35 mouse cellular contexts compared by ENCODE assay signal in genomic region chr15:98742766-98743428, GRCm38 (mm10). TPM values are rescaled to one million over a fixed set of nuclear protein-coding genes. Genes with fewer than 3 reads are reported as not detected.
A peak's percentile ranks its signal among the peaks of the same experiment; 100 is the strongest.
DNase-seq lines count a peak whose midpoint lies in the region; ATAC-seq lines count a peak whose summit lies in the region.
"Had no signal": no experiment of that assay in that cellular context is flagged by ENCODE, and none has a peak within 500 bp of the region (broad histone marks: within the 10 kb centered on the region; RNA-seq: fewer than 3 reads in every experiment).

No protein-coding gene starts in this region.

- 0 out of 2 replicates have a peak overlapping the region, but pooled peaks have one; percentile 10 for H3K27ac ChIP-seq in heart, embryonic 15.5 days
- no peak overlapping the region for H3K27ac ChIP-seq in heart, embryonic 12.5 days (ENCODE audit: poor library complexity, severe bottlenecking)
- peak overlapping the region; percentile 91 for H3K27ac ChIP-seq in lung, embryonic 16.5 days (ENCODE audit: low read length)
- H3K27ac ChIP-seq in stomach, embryonic 15.5 days: peak overlapping the region; percentile 28
- H3K27ac ChIP-seq: forebrain, embryonic 13.5 days; heart, embryonic 10.5 days; liver, embryonic 15.5 days; midbrain, embryonic 15.5 days; neural tube, embryonic 15.5 days had no signal

- ATAC-seq in heart, embryonic 15.5 days (replicated peaks; ENCODE audit: insufficient number of reproducible peaks, insufficient read depth, low FRiP score, low read depth): no peak
- ATAC-seq in heart, embryonic 12.5 days (ENCODE audit: insufficient number of reproducible peaks, low FRiP score): no peak
- peak; percentile 73 for ATAC-seq in lung, embryonic 16.5 days (ENCODE audit: low read depth)
- ATAC-seq in stomach, embryonic 15.5 days (ENCODE audit: insufficient read depth, low FRiP score, low read depth): no peak; the same call in 1 of the 2 replicates
- ATAC-seq: forebrain, embryonic 13.5 days; hindbrain, embryonic 16.5 days; midbrain, embryonic 15.5 days had no signal

- H3K4me3 ChIP-seq in heart, embryonic 15.5 days: no peak overlapping the region
- no peak overlapping the region for H3K4me3 ChIP-seq in heart, embryonic 12.5 days
- no peak overlapping the region for H3K4me3 ChIP-seq in lung, embryonic 16.5 days (ENCODE audit: low read length)
- no peak overlapping the region for H3K4me3 ChIP-seq in stomach, embryonic 15.5 days (replicated peaks)
- H3K4me3 ChIP-seq: forebrain, embryonic 13.5 days; heart, embryonic 10.5 days; liver, embryonic 15.5 days; midbrain, embryonic 15.5 days; neural tube, embryonic 15.5 days had no signal

- no peak overlapping the region for H3K9ac ChIP-seq in heart, embryonic 15.5 days
- no peak overlapping the region for H3K9ac ChIP-seq in heart, embryonic 12.5 days
- H3K9ac ChIP-seq in lung, embryonic 16.5 days (ENCODE audit: low read length): no peak overlapping the region
- H3K9ac ChIP-seq in stomach, embryonic 15.5 days: no peak overlapping the region
- H3K9ac ChIP-seq: forebrain, embryonic 13.5 days; liver, embryonic 15.5 days; midbrain, embryonic 15.5 days; neural tube, embryonic 15.5 days had no signal

- no peaks in the 10 kb centered on the region for H3K9me3 ChIP-seq in heart, embryonic 15.5 days (replicated peaks)
- no peaks in the 10 kb centered on the region for H3K9me3 ChIP-seq in heart, embryonic 12.5 days (replicated peaks)
- H3K9me3 ChIP-seq in lung, embryonic 16.5 days (ENCODE audit: control insufficient read depth, low read length): 0 out of 2 replicates have a peak, but pooled peaks cover 2% of the 10 kb centered on the region
- no peaks in the 10 kb centered on the region for H3K9me3 ChIP-seq in stomach, embryonic 15.5 days
- H3K9me3 ChIP-seq: forebrain, embryonic 13.5 days; G1E; heart, embryonic 10.5 days; liver, embryonic 15.5 days; midbrain, embryonic 15.5 days; neural tube, embryonic 15.5 days had no signal

- peaks cover 30% of the 10 kb centered on the region for H3K36me3 ChIP-seq in heart, embryonic 15.5 days
- peaks cover 47% of the 10 kb centered on the region for H3K36me3 ChIP-seq in heart, embryonic 12.5 days
- H3K36me3 ChIP-seq in lung, embryonic 16.5 days (ENCODE audit: control insufficient read depth, insufficient read depth, low read length): peaks cover 16% of the 10 kb centered on the region
- peaks cover 28% of the 10 kb centered on the region for H3K36me3 ChIP-seq in stomach, embryonic 15.5 days

- WGBS in heart, embryonic 15.5 days: 84% methylated on average over 8 of the region's 8 CpGs
- 75% methylated on average over 8 of the region's 8 CpGs for WGBS in heart, embryonic 12.5 days
- 68% methylated on average over 8 of the region's 8 CpGs for WGBS in lung, embryonic 16.5 days
- 66% methylated on average over 8 of the region's 8 CpGs for WGBS in stomach, embryonic 15.5 days

- H3K4me1 ChIP-seq in heart, embryonic 15.5 days (replicated peaks): peaks cover 25% of the 10 kb centered on the region
- peaks cover 30% of the 10 kb centered on the region for H3K4me1 ChIP-seq in heart, embryonic 12.5 days (replicated peaks)
- peaks cover 9% of the 10 kb centered on the region for H3K4me1 ChIP-seq in lung, embryonic 16.5 days (replicated peaks; ENCODE audit: control insufficient read depth, insufficient read depth, low read length)
- 0 out of 2 replicates have a peak, but pooled peaks cover 4% of the 10 kb centered on the region for H3K4me1 ChIP-seq in stomach, embryonic 15.5 days
- H3K4me1 ChIP-seq: forebrain, embryonic 13.5 days; midbrain, embryonic 15.5 days had no signal

- H3K27me3 ChIP-seq in heart, embryonic 15.5 days: no peaks in the 10 kb centered on the region
- no peaks in the 10 kb centered on the region for H3K27me3 ChIP-seq in heart, embryonic 12.5 days (replicated peaks)
- no peaks in the 10 kb centered on the region for H3K27me3 ChIP-seq in lung, embryonic 16.5 days (ENCODE audit: control insufficient read depth, insufficient read depth, low read depth, low read length)
- no peaks in the 10 kb centered on the region for H3K27me3 ChIP-seq in stomach, embryonic 15.5 days (replicated peaks)
- H3K27me3 ChIP-seq: CH12.LX; forebrain, embryonic 13.5 days; liver, embryonic 15.5 days; midbrain, embryonic 15.5 days; neural tube, embryonic 15.5 days had no signal

- DNase-seq in ES-CJ7 (ENCODE audit: low read depth, low spot score) (peak; percentile 33), liver (no peak)
- no peak for DNase-seq in spleen, postnatal 4 days (ENCODE audit: low spot score in 2 of 2)
- DNase-seq in cerebellum, adult 9-10 months: no peak
- DNase-seq: adrenal gland, postnatal 14 days; cerebellum, adult 11 months; cerebellum, postnatal 14 days; gastrocnemius, postnatal 25 days; heart, adult 11 months; heart, postnatal 4 days; kidney, adult 2 months; kidney, postnatal 36 days; layer of hippocampus, postnatal 36 days; retina, postnatal 1 day; right cerebral cortex, postnatal 14 days; thymus, adult 2 months; thymus, postnatal 36 days had no signal

- H3K4me2 ChIP-seq in heart, embryonic 15.5 days: no peak overlapping the region
- no peak overlapping the region for H3K4me2 ChIP-seq in heart, embryonic 12.5 days
- no peak overlapping the region for H3K4me2 ChIP-seq in lung, embryonic 16.5 days (ENCODE audit: low read depth, low read length)
- no peak overlapping the region for H3K4me2 ChIP-seq in stomach, embryonic 15.5 days
- H3K4me2 ChIP-seq: forebrain, embryonic 13.5 days; liver, embryonic 15.5 days; midbrain, embryonic 15.5 days; neural tube, embryonic 15.5 days had no signal

RNA-seq across cellular contexts. Expression of gene Fkbp11, which starts 14.9 kb away (rescaled TPM):
- polyA plus RNA-seq in heart, embryonic 15.5 days (2015; fragmentation: Nextera tagmentation; extraction: Ambion mirVana): 20.9 and 26.6 TPM in 2 replicates
- polyA plus RNA-seq in heart, embryonic 12.5 days (2016; fragmentation: Nextera tagmentation; extraction: Ambion mirVana): 13.2 and 17.8 TPM in 2 replicates
- polyA plus RNA-seq in lung, embryonic 16.5 days (2015; fragmentation: Nextera tagmentation; extraction: Ambion mirVana): 32.5 and 33.5 TPM in 2 replicates
- 112 and 123 TPM in 2 replicates for polyA plus RNA-seq in stomach, embryonic 15.5 days (2015; fragmentation: Nextera tagmentation; extraction: Ambion mirVana)

RNA-seq across cellular contexts. Expression of gene Arf3, which starts 20.1 kb away (rescaled TPM):
- polyA plus RNA-seq in heart, embryonic 15.5 days (2015; fragmentation: Nextera tagmentation; extraction: Ambion mirVana): 29.5 and 41.5 TPM in 2 replicates
- polyA plus RNA-seq in heart, embryonic 12.5 days (2016; fragmentation: Nextera tagmentation; extraction: Ambion mirVana): 46.3 and 46.9 TPM in 2 replicates
- polyA plus RNA-seq in lung, embryonic 16.5 days (2015; fragmentation: Nextera tagmentation; extraction: Ambion mirVana): 40.2 and 40.6 TPM in 2 replicates
- 41.6 and 45.2 TPM in 2 replicates for polyA plus RNA-seq in stomach, embryonic 15.5 days (2015; fragmentation: Nextera tagmentation; extraction: Ambion mirVana)

RNA-seq across cellular contexts. Expression of gene Ccdc65, which starts 34.9 kb away (rescaled TPM):
- polyA plus RNA-seq in heart, embryonic 15.5 days (2015; fragmentation: Nextera tagmentation; extraction: Ambion mirVana): 0.87 and 1.0 TPM in 2 replicates
- polyA plus RNA-seq in heart, embryonic 12.5 days (2016; fragmentation: Nextera tagmentation; extraction: Ambion mirVana): 0.33 and 0.62 TPM in 2 replicates
- 4.9 and 5.3 TPM in 2 replicates for polyA plus RNA-seq in lung, embryonic 16.5 days (2015; fragmentation: Nextera tagmentation; extraction: Ambion mirVana)
- polyA plus RNA-seq in stomach, embryonic 15.5 days (2015; fragmentation: Nextera tagmentation; extraction: Ambion mirVana): 0.84 and 1.1 TPM in 2 replicates
- polyA plus RNA-seq: G1E; liver, adult 2 months; liver, embryonic 15.5 days had no signal

RNA-seq across cellular contexts. Expression of gene Wnt10b, which starts 35.1 kb away (rescaled TPM):
- polyA plus RNA-seq in heart, embryonic 15.5 days (2015; fragmentation: Nextera tagmentation; extraction: Ambion mirVana): 0.46 TPM in 1 of 2 replicates, not detected in the other
- not detected in 2 replicates for polyA plus RNA-seq in heart, embryonic 12.5 days (2016; fragmentation: Nextera tagmentation; extraction: Ambion mirVana)
- 0.13 and 0.23 TPM in 2 replicates for polyA plus RNA-seq in lung, embryonic 16.5 days (2015; fragmentation: Nextera tagmentation; extraction: Ambion mirVana)
- polyA plus RNA-seq in stomach, embryonic 15.5 days (2015; fragmentation: Nextera tagmentation; extraction: Ambion mirVana): 0.08 TPM in 1 of 2 replicates, not detected in the other
- polyA plus RNA-seq: forebrain, embryonic 13.5 days; liver, adult 2 months; liver, embryonic 15.5 days; midbrain, embryonic 15.5 days had no signal

RNA-seq across cellular contexts. Expression of gene Wnt1, which starts 46.8 kb away (rescaled TPM):
- polyA plus RNA-seq in heart, embryonic 15.5 days (2015; fragmentation: Nextera tagmentation; extraction: Ambion mirVana): not detected in 2 replicates
- polyA plus RNA-seq in heart, embryonic 12.5 days (2016; fragmentation: Nextera tagmentation; extraction: Ambion mirVana): not detected in 2 replicates
- not detected in 2 replicates for polyA plus RNA-seq in lung, embryonic 16.5 days (2015; fragmentation: Nextera tagmentation; extraction: Ambion mirVana)
- polyA plus RNA-seq in stomach, embryonic 15.5 days (2015; fragmentation: Nextera tagmentation; extraction: Ambion mirVana): not detected in 2 replicates
- polyA plus RNA-seq: forebrain, embryonic 13.5 days; G1E; heart, embryonic 10.5 days; heart, postnatal 0 days; intestine, embryonic 14.5 days; kidney, adult 2 months; kidney, embryonic 16.5 days; limb, embryonic 11.5 days; liver, adult 2 months; liver, embryonic 15.5 days; small intestine, adult 2 months had no signal
